Mouse (Mus musculus) hindbrain, embryonic 15.5 days (tissue): ENCODE measurements around the gene Prss38. TPM values are rescaled to one million over a fixed set of nuclear protein-coding genes. Genes with fewer than 3 reads are reported as not detected.
"Not testable (repeated sequence)": the region's sequence is repeated elsewhere in the genome, so short reads cannot be mapped to it uniquely, and the experiment has no call there.

ENCODE experiments used
- ATAC-seq: fragments of 200-750 bp; cut with Nextera tagmentation; 2 replicates; pipeline ENCODE4 v1.8.0; 2017; ENCODE audit warnings: low read depth, moderate number of reproducible peaks, moderate TSS enrichment; ENCODE audit not compliant: low FRiP score
- H3K27ac ChIP-seq: fragments of 300-500 bp; sonication (generic); replicated peaks from 2 replicates; pipeline ENCODE4 v1.5.1; 2015; ENCODE audit warnings: mild to moderate bottlenecking, inconsistent platforms
- H3K27me3 ChIP-seq: fragments of 300-500 bp; sonication (generic); 2 replicates; pipeline ENCODE4 v1.6.1; 2015; ENCODE audit warnings: control low read depth, inconsistent platforms
- H3K36me3 ChIP-seq: fragments of 300-500 bp; sonication (generic); 2 replicates; pipeline ENCODE4 v1.6.1; 2015; ENCODE audit warnings: control low read depth, inconsistent platforms
- H3K4me1 ChIP-seq: fragments of 300-500 bp; sonication (generic); replicated peaks from 2 replicates; pipeline ENCODE4 v1.6.1; 2015; ENCODE audit warnings: control low read depth, inconsistent platforms
- H3K4me2 ChIP-seq: fragments of 300-500 bp; sonication (generic); 2 replicates; pipeline ENCODE4 v1.6.1; 2015; ENCODE audit warnings: moderate library complexity, mild to moderate bottlenecking, inconsistent platforms
- H3K4me3 ChIP-seq: fragments of 300-500 bp; sonication (generic); 2 replicates; pipeline ENCODE4 v1.5.1; 2015; ENCODE audit warnings: mild to moderate bottlenecking, inconsistent platforms
- H3K9ac ChIP-seq: fragments of 300-500 bp; sonication (generic); 2 replicates; pipeline ENCODE4 v1.6.1; 2015; ENCODE audit warnings: inconsistent platforms
- H3K9me3 ChIP-seq: fragments of 300-500 bp; sonication (generic); 2 replicates; pipeline ENCODE4 v1.6.1; 2016; ENCODE audit warnings: control low read depth, inconsistent platforms
- whole genome bisulfite sequencing: fragments of 180-500 bp; shearing (Covaris S2); methylation state at CpG from one replicate; pipeline ENCODE4 v1.1.7; 2015; 5-methylcytosine and 5-hydroxymethylcytosine counted together
- polyA plus RNA-seq: library from polyadenylated mRNA; unstranded; fragments of >200 nt; fragmentation: Nextera tagmentation; extraction: Ambion mirVana; gene quantifications from 2 replicates; pipeline ENCODE4 v1.2.1, GENCODE M21; 2015

Prss38 gene
- polyA plus RNA-seq, 1 experiment from 2014 or later, result not detected

DNA sequence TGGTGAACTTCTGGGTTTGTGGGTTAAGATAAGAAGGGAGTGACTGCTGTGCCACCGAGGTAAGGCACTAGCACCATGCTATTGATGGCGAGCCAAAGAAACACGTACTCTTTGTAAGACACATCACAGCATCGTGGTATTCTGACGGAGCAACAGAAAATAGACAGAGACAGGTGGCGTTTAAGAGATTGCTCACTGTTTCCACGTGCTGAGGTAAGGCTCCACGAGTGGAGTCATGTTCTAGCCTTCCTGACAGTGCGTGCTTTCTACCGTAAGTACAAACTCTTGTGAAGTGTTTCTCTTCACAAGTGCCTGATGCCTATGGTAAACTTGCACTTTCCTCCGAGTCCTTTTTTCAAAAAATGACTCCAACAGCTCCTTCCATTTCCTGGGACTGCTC lies 5.6 kb downstream of the Prss38 start:
- H3K4me1 ChIP-seq, result peaks cover 10% of the 10 kb centered on the region; the same call in 1 of the 2 replicates
- ATAC-seq, result no peak
- no peak overlapping the region for H3K4me3 ChIP-seq
- no peak overlapping the region for H3K4me2 ChIP-seq
- H3K27ac ChIP-seq, result no peak overlapping the region
- H3K36me3 ChIP-seq, result no peaks in the 10 kb centered on the region
- no peaks in the 10 kb centered on the region for H3K9me3 ChIP-seq
- 81% methylated on average over 11 of the region's 11 CpGs for WGBS
- H3K27me3 ChIP-seq, result no peaks in the 10 kb centered on the region
- no peak overlapping the region for H3K9ac ChIP-seq

DNA sequence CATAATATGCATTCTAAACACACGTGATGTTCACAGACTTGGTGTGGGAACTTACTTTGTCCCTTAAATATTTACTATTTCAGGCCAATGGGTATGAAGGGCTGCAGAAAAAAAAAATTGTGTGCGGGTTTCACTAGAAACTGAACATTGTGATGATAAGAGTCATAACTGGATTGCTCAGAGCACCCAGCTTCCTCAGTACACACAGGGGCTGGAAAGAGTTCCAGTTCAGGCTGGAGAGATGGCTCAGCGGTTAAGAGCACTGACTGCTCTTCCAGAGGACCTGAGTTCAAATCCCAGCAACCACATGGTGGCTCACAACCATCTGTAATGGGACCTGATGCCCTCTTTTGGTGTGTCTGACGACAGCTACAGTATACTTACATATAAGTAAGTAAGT lies 7.5 kb downstream of the Prss38 start:
- not testable (repeated sequence) for H3K9me3 ChIP-seq, H3K9ac ChIP-seq, H3K36me3 ChIP-seq, ATAC-seq, H3K4me3 ChIP-seq, H3K27ac ChIP-seq, H3K4me1 ChIP-seq, H3K4me2 ChIP-seq, H3K27me3 ChIP-seq
- 89% methylated on average over 4 of the region's 4 CpGs for WGBS

DNA sequence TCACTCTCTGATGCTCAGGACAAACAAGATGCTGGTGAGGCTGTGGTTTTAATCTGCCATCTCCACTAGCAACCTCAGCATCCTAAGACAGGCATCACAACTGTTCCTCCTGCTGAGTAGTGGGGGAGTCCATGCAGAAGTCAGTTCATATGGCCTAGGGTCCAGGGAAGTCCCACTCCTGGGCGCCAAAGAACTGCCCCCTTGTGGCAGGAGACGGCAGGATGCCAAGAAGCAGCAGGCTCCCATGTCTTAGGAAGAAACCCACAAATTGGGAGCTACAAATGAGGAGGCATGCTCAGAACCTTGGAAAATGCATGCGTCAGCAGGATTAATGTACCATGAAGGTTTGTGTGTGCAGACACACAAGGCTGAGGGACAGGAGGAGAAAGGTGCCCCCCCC lies 8.8 kb downstream of the Prss38 start:
- Histone ChIP-seq H3K36me3 (no peaks in the 10 kb centered on the region), H3K9me3 (no peaks in the 10 kb centered on the region), H3K4me3 (no peak overlapping the region), H3K9ac (no peak overlapping the region), H3K27me3 (no peaks in the 10 kb centered on the region), H3K4me2 (no peak overlapping the region), H3K27ac (no peak overlapping the region; the same call in 1 of the 2 replicates), H3K4me1 (peaks cover 10% of the 10 kb centered on the region; the same call in 1 of the 2 replicates)
- 26% methylated on average over 3 of the region's 3 CpGs for WGBS
- ATAC-seq, result no peak

DNA sequence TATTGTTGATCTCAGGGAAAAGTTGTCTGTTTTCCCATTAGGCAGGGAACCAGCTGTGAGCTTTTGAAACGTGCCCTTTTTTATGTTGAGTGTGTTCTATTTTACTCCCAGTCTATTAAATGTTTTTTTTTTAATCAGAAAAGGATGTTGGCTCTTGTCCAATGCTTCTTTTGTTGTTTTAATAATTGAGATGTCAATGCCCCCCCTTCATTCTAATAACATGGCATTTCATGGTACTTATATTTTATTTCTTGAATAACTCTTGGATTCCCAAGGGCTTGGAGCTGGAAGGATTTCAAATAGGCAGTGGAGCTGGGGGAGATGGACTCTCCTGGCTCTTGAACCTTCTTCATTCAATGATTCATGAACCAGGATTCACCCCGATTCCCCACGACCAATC lies 9.4 kb downstream of the Prss38 start:
- Histone ChIP-seq H3K36me3 (no peaks in the 10 kb centered on the region), H3K4me1 (peaks cover 10% of the 10 kb centered on the region; the same call in 1 of the 2 replicates), H3K27me3 (no peaks in the 10 kb centered on the region), H3K9ac (no peak overlapping the region), H3K4me2 (no peak overlapping the region), H3K4me3 (no peak overlapping the region), H3K27ac (no peak overlapping the region), H3K9me3 (no peaks in the 10 kb centered on the region)
- 35% methylated on average over 3 of the region's 3 CpGs for WGBS
- no peak for ATAC-seq

DNA sequence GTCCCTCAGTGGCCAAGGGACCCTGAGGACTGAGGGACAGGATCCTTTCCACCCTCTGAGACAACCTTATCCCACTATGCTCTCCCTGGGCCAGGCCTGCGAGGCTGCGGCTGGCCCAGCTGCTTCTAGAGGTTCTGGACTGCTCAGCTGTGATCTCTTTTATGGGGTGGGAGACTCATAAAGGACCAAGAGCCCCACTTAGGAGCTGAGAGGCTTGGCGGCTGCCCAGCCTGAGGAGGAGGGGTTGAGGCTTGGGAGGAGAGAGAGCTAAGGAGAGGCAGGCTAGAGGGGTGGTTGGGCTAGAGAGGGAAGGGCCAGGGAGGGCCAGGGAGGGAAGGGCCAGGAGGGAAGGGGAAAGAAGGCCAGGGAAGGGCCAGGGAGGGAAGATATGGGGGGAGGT lies 11.0 kb downstream of the Prss38 start:
- Histone ChIP-seq H3K4me1 (peaks cover 10% of the 10 kb centered on the region; the same call in 1 of the 2 replicates), H3K27me3 (no peaks in the 10 kb centered on the region), H3K27ac (no peak overlapping the region), H3K4me2 (no peak overlapping the region), H3K9ac (no peak overlapping the region), H3K9me3 (no peaks in the 10 kb centered on the region), H3K4me3 (no peak overlapping the region), H3K36me3 (no peaks in the 10 kb centered on the region)
- ATAC-seq, result no peak
- 62% methylated on average over 3 of the region's 3 CpGs for WGBS

DNA sequence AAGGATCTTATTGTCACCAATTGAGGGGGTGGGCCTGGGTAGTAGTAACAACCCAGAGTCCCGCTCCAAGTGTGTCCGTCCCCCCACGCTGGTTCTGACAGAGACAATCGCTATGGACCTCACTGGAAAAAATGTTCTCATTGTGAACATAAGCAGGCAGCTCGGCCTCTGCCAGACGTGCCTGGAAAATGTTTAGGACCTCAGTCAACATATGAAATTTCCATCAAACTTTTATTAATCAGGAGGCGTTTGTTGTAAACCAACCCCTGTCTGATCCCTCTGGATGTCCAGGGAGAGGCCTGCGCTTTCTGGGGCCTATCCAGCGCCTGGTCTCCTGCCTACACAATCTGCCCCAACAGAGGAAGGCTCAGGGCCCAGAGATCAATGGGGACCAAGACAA lies 11.4 kb downstream of the Prss38 start:
- H3K4me1 ChIP-seq, result peaks cover 10% of the 10 kb centered on the region; the same call in 1 of the 2 replicates
- 88% methylated on average over 9 of the region's 9 CpGs for WGBS

DNA sequence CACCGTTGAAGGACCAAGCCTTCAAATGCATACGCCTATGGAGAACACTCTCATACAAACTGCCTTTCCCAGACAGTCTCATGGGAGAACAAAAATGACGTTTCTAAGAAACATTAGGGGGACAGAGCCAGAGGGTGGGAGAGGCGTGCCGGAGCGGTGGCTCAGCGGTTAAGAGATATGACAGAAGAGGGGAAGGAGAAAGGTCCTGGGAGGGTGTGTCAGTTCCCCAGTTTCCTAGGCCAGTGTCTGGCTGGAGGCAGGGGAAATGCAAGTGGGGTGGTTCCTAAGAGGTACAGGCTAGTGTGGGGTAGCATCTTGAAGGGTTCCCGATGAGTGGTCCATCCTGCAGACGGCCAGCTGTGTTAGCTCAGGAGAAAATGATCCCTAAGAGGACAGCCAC lies 14.2 kb downstream of the Prss38 start:
- WGBS, result 91% methylated on average over 9 of the region's 9 CpGs
- ATAC-seq, result no peak
- Histone ChIP-seq H3K27ac (no peak overlapping the region), H3K4me2 (no peak overlapping the region), H3K4me3 (no peak overlapping the region), H3K9me3 (no peaks in the 10 kb centered on the region), H3K4me1 (0 out of 2 replicates have a peak, but pooled peaks cover 6% of the 10 kb centered on the region), H3K9ac (no peak overlapping the region), H3K36me3 (no peaks in the 10 kb centered on the region), H3K27me3 (no peaks in the 10 kb centered on the region)

More for the DNA sequence above, 11.4 kb downstream of the Prss38 start:
- no peaks in the 10 kb centered on the region for H3K27me3 ChIP-seq
- H3K9ac ChIP-seq, result no peak overlapping the region
- no peak overlapping the region for H3K4me2 ChIP-seq
- H3K4me3 ChIP-seq, result no peak overlapping the region
- H3K9me3 ChIP-seq, result no peaks in the 10 kb centered on the region
- no peaks in the 10 kb centered on the region for H3K36me3 ChIP-seq
- H3K27ac ChIP-seq, result no peak overlapping the region
- no peak for ATAC-seq

DNA sequence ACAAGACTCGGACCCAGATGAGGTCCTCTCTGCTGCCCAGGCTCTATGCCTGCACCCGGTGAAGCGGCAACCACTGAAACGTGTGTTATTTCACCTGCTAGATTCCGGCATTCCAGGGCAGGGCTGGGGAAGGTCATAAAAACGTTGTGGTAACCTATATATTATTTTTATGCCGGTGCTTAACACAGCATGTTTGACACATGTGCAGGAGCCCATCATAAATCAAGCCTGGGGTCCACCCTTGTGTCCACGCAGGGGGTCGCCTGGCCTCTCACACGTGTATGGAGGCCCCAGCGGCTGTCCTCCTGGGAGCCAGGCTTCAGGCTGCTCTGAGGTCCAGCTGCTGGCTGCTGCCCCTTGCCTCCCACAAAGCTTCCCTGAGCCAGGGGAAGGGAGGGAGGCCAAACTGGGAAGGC lies 18.6 kb downstream of the Prss38 start:
- Histone ChIP-seq H3K36me3 (no peaks in the 10 kb centered on the region), H3K4me3 (no peak overlapping the region), H3K9me3 (no peaks in the 10 kb centered on the region), H3K27ac (no peak overlapping the region), H3K4me2 (no peak overlapping the region), H3K27me3 (no peaks in the 10 kb centered on the region), H3K4me1 (no peaks in the 10 kb centered on the region), H3K9ac (no peak overlapping the region)
- WGBS, result 71% methylated on average over 11 of the region's 11 CpGs
- no peak for ATAC-seq

DNA sequence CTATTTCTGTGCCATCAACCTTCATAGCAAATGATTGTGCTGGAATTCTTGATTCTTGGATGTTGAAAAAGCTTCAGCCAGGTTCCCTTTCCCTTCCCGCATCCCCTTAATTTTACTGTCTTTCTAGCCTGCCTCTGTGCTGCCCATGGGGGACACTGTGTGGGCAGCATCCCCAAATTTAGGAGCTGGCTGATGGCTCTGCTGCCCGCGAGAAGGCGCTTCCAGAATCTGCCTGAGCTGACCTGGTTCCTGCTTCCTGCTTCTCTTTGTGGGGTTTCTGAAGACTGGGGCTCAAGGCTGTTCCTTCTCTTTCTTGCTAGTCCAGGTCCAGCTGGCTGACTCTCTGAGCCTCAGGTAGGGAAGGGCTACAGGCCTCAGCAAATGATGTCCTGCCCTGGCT lies 20.7 kb downstream of the Prss38 start:
- no peak overlapping the region for H3K4me3 ChIP-seq
- WGBS, result 83% methylated on average over 4 of the region's 4 CpGs
- H3K9ac ChIP-seq, result no peak overlapping the region
- no peaks in the 10 kb centered on the region for H3K36me3 ChIP-seq
- no peaks in the 10 kb centered on the region for H3K27me3 ChIP-seq
- no peaks in the 10 kb centered on the region for H3K9me3 ChIP-seq
- H3K4me2 ChIP-seq, result no peak overlapping the region
- no peak for ATAC-seq
- no peaks in the 10 kb centered on the region for H3K4me1 ChIP-seq
- no peak overlapping the region for H3K27ac ChIP-seq

DNA sequence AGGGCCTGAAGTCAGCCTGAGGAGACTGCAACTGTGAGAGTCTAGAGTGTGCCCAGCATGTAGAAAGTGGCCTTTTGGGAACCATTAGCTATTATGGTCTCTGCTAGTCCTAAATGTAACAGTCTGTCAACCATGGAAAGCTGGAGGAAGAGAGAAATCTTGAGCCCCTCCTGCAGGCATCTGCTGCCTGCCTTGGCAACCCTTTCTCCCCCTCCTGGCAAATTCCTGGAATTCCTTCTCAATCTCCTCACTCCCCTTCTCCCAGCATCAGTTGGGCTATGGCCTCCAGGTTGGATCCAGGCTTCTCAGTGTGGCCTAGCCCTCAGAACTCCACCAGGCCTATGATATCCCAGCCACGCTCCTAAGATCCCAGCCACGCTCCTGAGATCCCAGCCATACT lies 25.1 kb downstream of the Prss38 start:
- Histone ChIP-seq H3K9me3 (no peaks in the 10 kb centered on the region), H3K4me2 (no peak overlapping the region), H3K27me3 (no peaks in the 10 kb centered on the region), H3K4me1 (no peaks in the 10 kb centered on the region), H3K4me3 (no peak overlapping the region), H3K36me3 (no peaks in the 10 kb centered on the region), H3K27ac (no peak overlapping the region), H3K9ac (no peak overlapping the region)
- WGBS, result 79% methylated on average over 2 of the region's 2 CpGs
- no peak for ATAC-seq

DNA sequence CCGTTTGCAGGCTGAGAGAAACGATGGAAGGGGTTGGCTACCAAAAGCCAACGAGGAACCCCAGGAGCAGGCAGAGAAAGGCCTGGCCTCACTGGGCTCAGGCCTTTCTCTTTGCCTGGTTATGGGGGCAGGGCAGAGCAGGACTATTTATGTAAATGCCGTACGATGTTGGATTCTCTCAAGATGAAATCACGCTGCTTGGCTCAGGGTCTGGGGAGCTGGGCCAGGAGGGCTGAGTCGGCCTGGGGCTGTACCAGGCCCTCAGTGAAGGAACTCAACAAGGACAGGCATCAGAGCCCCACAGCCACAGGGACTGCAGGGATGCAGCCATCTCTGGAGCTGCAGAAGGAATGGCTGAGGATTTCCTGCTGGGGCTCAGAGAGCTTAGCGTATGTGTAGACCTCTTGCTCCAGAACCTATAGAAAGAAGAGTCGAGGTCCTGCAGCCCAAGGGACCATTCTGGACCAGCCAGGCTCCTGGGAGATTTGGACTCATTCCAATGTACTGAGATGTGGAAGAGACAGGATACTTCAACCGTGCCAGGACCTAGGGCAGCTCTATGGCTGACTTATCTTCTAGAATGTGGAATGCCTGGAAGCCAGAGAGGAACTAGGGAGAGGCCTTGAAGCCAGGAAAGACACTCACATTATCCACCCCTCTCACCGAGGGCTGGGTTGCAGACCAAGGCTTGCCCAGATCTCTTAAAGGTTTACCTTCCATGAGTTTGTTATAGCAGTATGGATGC lies 29.1 kb downstream of the Prss38 start:
- no peaks in the 10 kb centered on the region for H3K9me3 ChIP-seq
- no peaks in the 10 kb centered on the region for H3K36me3 ChIP-seq
- no peaks in the 10 kb centered on the region for H3K27me3 ChIP-seq
- no peak overlapping the region for H3K27ac ChIP-seq
- ATAC-seq, result no peak
- no peak overlapping the region for H3K4me2 ChIP-seq
- no peak overlapping the region for H3K4me3 ChIP-seq
- WGBS, result 73% methylated on average over 11 of the region's 11 CpGs
- H3K4me1 ChIP-seq, result no peaks in the 10 kb centered on the region
- H3K9ac ChIP-seq, result no peak overlapping the region

DNA sequence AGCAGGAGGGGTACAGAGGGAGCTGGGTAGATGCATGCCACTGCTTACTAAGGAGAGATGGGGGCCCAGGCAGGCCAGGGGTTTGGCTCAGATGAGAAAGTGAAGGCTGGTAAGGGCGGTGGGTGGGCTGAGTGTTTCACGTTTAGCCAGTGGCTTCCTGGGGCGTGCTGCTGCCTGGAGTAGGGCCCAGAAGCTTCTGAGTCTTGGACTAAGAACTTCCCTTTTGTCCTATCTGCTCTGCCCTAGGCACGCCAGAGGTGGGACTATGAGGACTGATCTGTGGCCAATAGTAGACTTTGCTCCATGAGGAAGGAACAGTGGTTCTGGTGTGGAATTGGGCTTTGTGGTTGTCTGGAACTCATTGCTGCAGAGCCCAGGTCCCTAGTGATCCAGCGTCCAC lies 32.5 kb downstream of the Prss38 start:
- ATAC-seq, result no peak
- Histone ChIP-seq H3K4me1 (no peaks in the 10 kb centered on the region), H3K4me3 (no peak overlapping the region), H3K27me3 (no peaks in the 10 kb centered on the region), H3K9me3 (no peaks in the 10 kb centered on the region), H3K4me2 (no peak overlapping the region), H3K9ac (no peak overlapping the region), H3K27ac (no peak overlapping the region), H3K36me3 (no peaks in the 10 kb centered on the region)
- 78% methylated on average over 5 of the region's 5 CpGs for WGBS

DNA sequence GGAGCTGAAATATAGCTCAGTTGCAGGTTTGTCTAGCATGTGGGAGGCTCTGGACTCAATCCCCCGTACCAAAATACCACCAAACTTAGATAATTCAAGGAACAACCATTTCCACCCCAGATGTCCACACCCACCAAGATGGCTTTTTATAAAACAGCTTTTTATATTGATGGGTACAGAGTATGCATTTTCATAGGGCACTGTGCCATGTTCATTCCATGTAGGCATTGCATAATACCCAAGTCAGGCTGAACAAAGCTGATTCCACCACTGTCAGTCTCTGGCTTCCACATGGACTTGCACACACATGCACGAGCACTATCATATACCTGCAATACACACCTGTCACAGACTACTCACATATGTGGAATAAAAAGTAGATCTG lies 36.7 kb downstream of the Prss38 start:
- no peak overlapping the region for H3K9ac ChIP-seq
- H3K36me3 ChIP-seq, result no peaks in the 10 kb centered on the region
- 0 out of 2 replicates have a peak, but pooled peaks cover 4% of the 10 kb centered on the region for H3K4me1 ChIP-seq
- H3K4me3 ChIP-seq, result no peak overlapping the region
- H3K9me3 ChIP-seq, result no peaks in the 10 kb centered on the region
- WGBS, result 96% methylated on average over 2 of the region's 2 CpGs
- H3K4me2 ChIP-seq, result no peak overlapping the region
- H3K27me3 ChIP-seq, result no peaks in the 10 kb centered on the region
- no peak for ATAC-seq
- no peak overlapping the region for H3K27ac ChIP-seq
